Mouse (Mus musculus): ENCODE data around the gene Steap1. TPM values are rescaled to one million over a fixed set of nuclear protein-coding genes. Genes with fewer than 3 reads are reported as not detected.

Gene Steap1
- polyA plus RNA-seq (2015; fragmentation: Nextera tagmentation; extraction: Ambion mirVana): 3.7 and 4.4 TPM in 2 replicates

- no peak within 1 kb of the TSS for H3K27ac ChIP-seq (replicated peaks)
Observed at GRCm38 (mm10) chr5:5748866-5749682, at the start of gene Steap1. Steap1 (minus strand) TSS chr5:5749326.

GRCm38 (mm10) chr5:5787106-5787505 is 38.0 kb upstream of the Steap1 start:
- Histone ChIP-seq H3K36me3 (replicated peaks) (no peaks in the 10 kb centered on the region), H3K9ac (no peak overlapping the region), H3K4me1 (replicated peaks) (no peaks in the 10 kb centered on the region), H3K9me3 (replicated peaks) (no peaks in the 10 kb centered on the region), H3K27ac (replicated peaks) (no peak overlapping the region), H3K4me3 (replicated peaks) (no peak overlapping the region), H3K4me2 (no peak overlapping the region), H3K27me3 (no peaks in the 10 kb centered on the region)
- 51% methylated on average over 2 of the region's 2 CpGs for WGBS (ENCODE audit: insufficient replicate concordance)
- ATAC-seq (ENCODE audit: insufficient read depth): no peak

More at GRCm38 (mm10) chr5:5748866-5749682, at the start of gene Steap1:
- no peak within 1 kb of the TSS for H3K9ac ChIP-seq
- 1% methylated on average over 74 of the region's 75 CpGs for WGBS (ENCODE audit: insufficient replicate concordance)
- H3K36me3 ChIP-seq (replicated peaks): no peaks in the 10 kb centered on the region
- no peaks in the 10 kb centered on the region for H3K9me3 ChIP-seq (replicated peaks)
- peaks cover 5% of the 10 kb centered on the region for H3K4me1 ChIP-seq (replicated peaks)
- H3K4me2 ChIP-seq: peak within 1 kb of the TSS; percentile 71
- H3K27me3 ChIP-seq: peaks cover 18% of the 10 kb centered on the region
- ATAC-seq (ENCODE audit: insufficient read depth): peak; percentile 80
- H3K4me3 ChIP-seq (replicated peaks): peak within 1 kb of the TSS; percentile 56

- H3K4me1 ChIP-seq (replicated peaks): no peaks in the 10 kb centered on the region
- H3K36me3 ChIP-seq (replicated peaks): no peaks in the 10 kb centered on the region
- no peak overlapping the region for H3K4me2 ChIP-seq
- H3K27me3 ChIP-seq: no peaks in the 10 kb centered on the region
- H3K9me3 ChIP-seq (replicated peaks): no peaks in the 10 kb centered on the region
- no peak overlapping the region for H3K4me3 ChIP-seq (replicated peaks)
- 40% methylated on average over 3 of the region's 3 CpGs for WGBS (ENCODE audit: insufficient replicate concordance)
- no peak overlapping the region for H3K9ac ChIP-seq
- ATAC-seq (ENCODE audit: insufficient read depth): no peak
- no peak overlapping the region for H3K27ac ChIP-seq (replicated peaks)
Observed at GRCm38 (mm10) chr5:5756392-5757019, 7.4 kb upstream of the Steap1 start.

GRCm38 (mm10) chr5:5755039-5755438 is 5.9 kb upstream of the Steap1 start:
- H3K9me3 ChIP-seq (replicated peaks): no peaks in the 10 kb centered on the region
- H3K9ac ChIP-seq: no peak overlapping the region
- no peak overlapping the region for H3K27ac ChIP-seq (replicated peaks)
- no peaks in the 10 kb centered on the region for H3K27me3 ChIP-seq
- WGBS (ENCODE audit: insufficient replicate concordance): 3% methylated on average over 9 of the region's 9 CpGs
- no peaks in the 10 kb centered on the region for H3K36me3 ChIP-seq (replicated peaks)
- no peak for ATAC-seq (ENCODE audit: insufficient read depth)
- H3K4me2 ChIP-seq: no peak overlapping the region
- H3K4me1 ChIP-seq (replicated peaks): no peaks in the 10 kb centered on the region
- no peak overlapping the region for H3K4me3 ChIP-seq (replicated peaks)

- peak overlapping the region; percentile 56 for H3K4me3 ChIP-seq (replicated peaks)
- peak overlapping the region; percentile 71 for H3K4me2 ChIP-seq
- H3K36me3 ChIP-seq (replicated peaks): no peaks in the 10 kb centered on the region
- H3K4me1 ChIP-seq (replicated peaks): peaks cover 5% of the 10 kb centered on the region
- peaks cover 18% of the 10 kb centered on the region for H3K27me3 ChIP-seq
- H3K27ac ChIP-seq (replicated peaks): no peak overlapping the region
- no peak overlapping the region for H3K9ac ChIP-seq
- no peak for ATAC-seq (ENCODE audit: insufficient read depth)
- WGBS (ENCODE audit: insufficient replicate concordance): 2% methylated on average over 13 of the region's 13 CpGs
- no peaks in the 10 kb centered on the region for H3K9me3 ChIP-seq (replicated peaks)
Observed at GRCm38 (mm10) chr5:5749772-5750222, 671 bp upstream of the Steap1 start.

- Histone ChIP-seq H3K27ac (replicated peaks) (no peak overlapping the region), H3K9ac (no peak overlapping the region), H3K4me3 (replicated peaks) (no peak overlapping the region), H3K27me3 (no peaks in the 10 kb centered on the region), H3K9me3 (replicated peaks) (no peaks in the 10 kb centered on the region), H3K4me2 (no peak overlapping the region), H3K36me3 (replicated peaks) (no peaks in the 10 kb centered on the region), H3K4me1 (replicated peaks) (no peaks in the 10 kb centered on the region)
- WGBS (ENCODE audit: insufficient replicate concordance): 79% methylated on average over 9 of the region's 9 CpGs
- ATAC-seq (ENCODE audit: insufficient read depth): no peak
Observed at GRCm38 (mm10) chr5:5734445-5734844, 14.7 kb downstream of the Steap1 start.

GRCm38 (mm10) chr5:5732858-5733257 is 16.3 kb downstream of the Steap1 start:
- WGBS (ENCODE audit: insufficient replicate concordance): 35% methylated on average over 2 of the region's 2 CpGs
- no peak overlapping the region for H3K9ac ChIP-seq
- no peak overlapping the region for H3K27ac ChIP-seq (replicated peaks)
- no peaks in the 10 kb centered on the region for H3K27me3 ChIP-seq
- ATAC-seq (ENCODE audit: insufficient read depth): no peak
- no peaks in the 10 kb centered on the region for H3K36me3 ChIP-seq (replicated peaks)
- no peaks in the 10 kb centered on the region for H3K4me1 ChIP-seq (replicated peaks)
- no peaks in the 10 kb centered on the region for H3K9me3 ChIP-seq (replicated peaks)
- H3K4me2 ChIP-seq: no peak overlapping the region
- H3K4me3 ChIP-seq (replicated peaks): no peak overlapping the region

- no peak for ATAC-seq (ENCODE audit: insufficient read depth)
- WGBS (ENCODE audit: insufficient replicate concordance): 73% methylated on average over 3 of the region's 3 CpGs
- H3K9me3 ChIP-seq (replicated peaks): no peaks in the 10 kb centered on the region
- no peaks in the 10 kb centered on the region for H3K36me3 ChIP-seq (replicated peaks)
- no peak overlapping the region for H3K9ac ChIP-seq
- H3K27ac ChIP-seq (replicated peaks): no peak overlapping the region
- no peaks in the 10 kb centered on the region for H3K4me1 ChIP-seq (replicated peaks)
- H3K4me3 ChIP-seq (replicated peaks): no peak overlapping the region
- no peaks in the 10 kb centered on the region for H3K27me3 ChIP-seq
- H3K4me2 ChIP-seq: no peak overlapping the region
Observed at GRCm38 (mm10) chr5:5732208-5732607, 16.9 kb downstream of the Steap1 start.

GRCm38 (mm10) chr5:5729904-5730303 is 19.2 kb downstream of the Steap1 start:
- no peak overlapping the region for H3K27ac ChIP-seq (replicated peaks)
- no peak overlapping the region for H3K4me2 ChIP-seq
- H3K27me3 ChIP-seq: no peaks in the 10 kb centered on the region
- no peaks in the 10 kb centered on the region for H3K9me3 ChIP-seq (replicated peaks)
- H3K36me3 ChIP-seq (replicated peaks): no peaks in the 10 kb centered on the region
- no peak for ATAC-seq (ENCODE audit: insufficient read depth)
- WGBS (ENCODE audit: insufficient replicate concordance): 55% methylated on average over 4 of the region's 4 CpGs
- no peak overlapping the region for H3K4me3 ChIP-seq (replicated peaks)
- H3K9ac ChIP-seq: no peak overlapping the region
- no peaks in the 10 kb centered on the region for H3K4me1 ChIP-seq (replicated peaks)

GRCm38 (mm10) chr5:5722217-5722616 is 26.9 kb downstream of the Steap1 start:
- Histone ChIP-seq H3K4me3 (replicated peaks) (no peak overlapping the region), H3K9me3 (replicated peaks) (no peaks in the 10 kb centered on the region), H3K4me2 (no peak overlapping the region), H3K27me3 (no peaks in the 10 kb centered on the region), H3K9ac (no peak overlapping the region), H3K27ac (replicated peaks) (no peak overlapping the region), H3K36me3 (replicated peaks) (no peaks in the 10 kb centered on the region), H3K4me1 (replicated peaks) (no peaks in the 10 kb centered on the region)
- WGBS (ENCODE audit: insufficient replicate concordance): 72% methylated on average over 7 of the region's 7 CpGs
- ATAC-seq (ENCODE audit: insufficient read depth): no peak

GRCm38 (mm10) chr5:5711032-5711431 is 38.1 kb downstream of the Steap1 start:
- Histone ChIP-seq H3K9ac (no peak overlapping the region), H3K4me2 (no peak overlapping the region), H3K36me3 (replicated peaks) (no peaks in the 10 kb centered on the region), H3K4me1 (replicated peaks) (no peaks in the 10 kb centered on the region), H3K9me3 (replicated peaks) (no peaks in the 10 kb centered on the region), H3K4me3 (replicated peaks) (no peak overlapping the region), H3K27ac (replicated peaks) (no peak overlapping the region), H3K27me3 (no peaks in the 10 kb centered on the region)
- ATAC-seq (ENCODE audit: insufficient read depth): no peak
- 55% methylated on average over 4 of the region's 4 CpGs for WGBS (ENCODE audit: insufficient replicate concordance)
